Mouse (Mus musculus): ENCODE data around the gene Olfr195. TPM values are rescaled to one million over a fixed set of nuclear protein-coding genes. Genes with fewer than 3 reads are reported as not detected.
"Not testable (repeated sequence)": the region's sequence is repeated elsewhere in the genome, so short reads cannot be mapped to it uniquely, and the experiment has no call there.

The Olfr195 gene
- polyA plus RNA-seq (2015; fragmentation: Nextera tagmentation; extraction: Ambion mirVana) = not detected in 2 replicates

- no peak for ATAC-seq (ENCODE audit: insufficient read depth, low FRiP score)
- WGBS = 88% methylated on average over 1 of the region's 1 CpGs
- no peak within 1 kb of the TSS for H3K4me3 ChIP-seq (replicated peaks; ENCODE audit: low read length)
Measured at GRCm38 (mm10) chr16:59146746-59147145, at the start of gene Olfr195. Gene Olfr195 (plus strand): TSS chr16:59147046.

DNA sequence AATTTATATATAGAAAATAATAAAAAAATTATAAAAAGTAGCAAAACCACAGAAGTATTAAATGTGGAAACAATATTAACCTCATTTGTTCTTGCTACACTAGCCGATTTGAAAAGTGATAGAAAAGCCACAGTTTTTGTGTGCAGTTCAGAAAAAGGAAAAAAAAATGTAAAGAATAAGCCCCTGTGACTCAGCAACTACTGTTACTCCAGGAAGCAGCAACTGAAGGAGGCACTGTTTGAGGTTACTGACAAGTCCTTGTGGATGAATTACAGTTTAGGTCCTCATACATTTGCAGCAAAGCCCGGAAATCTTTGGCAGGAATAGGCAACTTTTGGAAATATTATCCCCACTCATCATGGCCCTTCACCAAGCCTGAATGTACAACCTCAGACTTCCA, 41.5 kb upstream of the Olfr195 start:
- no peaks in the 10 kb centered on the region for H3K4me1 ChIP-seq (ENCODE audit: control insufficient read depth, insufficient read depth, low read length)
- no peaks in the 10 kb centered on the region for H3K9me3 ChIP-seq (replicated peaks; ENCODE audit: control insufficient read depth, low read length)
- no peaks in the 10 kb centered on the region for H3K27me3 ChIP-seq (ENCODE audit: control insufficient read depth, insufficient read depth, low read length)
- no peak overlapping the region for H3K4me2 ChIP-seq (ENCODE audit: low read depth, low read length)
- WGBS = 75% methylated on average over 2 of the region's 2 CpGs
- no peaks in the 10 kb centered on the region for H3K36me3 ChIP-seq (ENCODE audit: control insufficient read depth, insufficient read depth, low read length)
- no peak overlapping the region for H3K27ac ChIP-seq (ENCODE audit: low read length)
- no peak for ATAC-seq (ENCODE audit: insufficient read depth, low FRiP score)
- H3K4me3 ChIP-seq (replicated peaks; ENCODE audit: low read length) = no peak overlapping the region
- no peak overlapping the region for H3K9ac ChIP-seq (ENCODE audit: low read length)

More at GRCm38 (mm10) chr16:59146746-59147145, at the start of gene Olfr195:
- Histone ChIP-seq H3K4me1 (ENCODE audit: control insufficient read depth, insufficient read depth, low read length) (no peaks in the 10 kb centered on the region), H3K9me3 (replicated peaks; ENCODE audit: control insufficient read depth, low read length) (no peaks in the 10 kb centered on the region), H3K4me2 (ENCODE audit: low read depth, low read length) (no peak within 1 kb of the TSS), H3K27me3 (ENCODE audit: control insufficient read depth, insufficient read depth, low read length) (no peaks in the 10 kb centered on the region), H3K9ac (ENCODE audit: low read length) (no peak within 1 kb of the TSS), H3K36me3 (ENCODE audit: control insufficient read depth, insufficient read depth, low read length) (no peaks in the 10 kb centered on the region), H3K27ac (ENCODE audit: low read length) (no peak within 1 kb of the TSS)

GRCm38 (mm10) chr16:59108522-59108921, 38.3 kb upstream of the Olfr195 start:
- H3K36me3 ChIP-seq (ENCODE audit: control insufficient read depth, insufficient read depth, low read length); H3K27ac ChIP-seq (ENCODE audit: low read length); H3K9ac ChIP-seq (ENCODE audit: low read length); H3K4me3 ChIP-seq (replicated peaks; ENCODE audit: low read length); H3K27me3 ChIP-seq (ENCODE audit: control insufficient read depth, insufficient read depth, low read length); H3K4me2 ChIP-seq (ENCODE audit: low read depth, low read length); H3K4me1 ChIP-seq (ENCODE audit: control insufficient read depth, insufficient read depth, low read length); H3K9me3 ChIP-seq (replicated peaks; ENCODE audit: control insufficient read depth, low read length); ATAC-seq (ENCODE audit: insufficient read depth, low FRiP score): not testable (repeated sequence)
- WGBS = 43% methylated on average over 5 of the region's 5 CpGs

DNA sequence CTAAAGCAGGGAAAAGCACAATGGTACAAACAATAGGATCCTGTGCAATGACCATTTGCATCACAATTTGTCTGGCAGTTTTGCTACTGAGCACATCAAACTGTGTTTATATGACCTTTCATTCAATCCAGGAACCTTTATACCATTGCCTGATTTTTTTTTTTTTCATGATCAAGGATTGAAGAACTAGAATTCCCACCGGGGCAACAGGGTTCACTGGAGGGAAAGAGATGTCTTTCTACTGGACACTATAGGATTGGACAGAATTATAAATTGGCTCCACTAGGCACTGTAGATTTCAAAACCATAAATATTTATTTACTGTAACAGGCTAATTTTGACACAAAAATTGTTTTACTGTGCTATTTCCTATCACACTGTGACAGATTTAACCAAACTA, 35.1 kb upstream of the Olfr195 start, which contains the start of gene Olfr193:
Gene Olfr193 (minus strand): TSS at position 101 of the 400 bp plus-strand sequence.
- WGBS = 86% methylated on average over 1 of the region's 1 CpGs
- Histone ChIP-seq H3K4me3 (replicated peaks; ENCODE audit: low read length) (no peak within 1 kb of the TSS), H3K4me1 (ENCODE audit: control insufficient read depth, insufficient read depth, low read length) (no peaks in the 10 kb centered on the region), H3K27ac (ENCODE audit: low read length) (no peak within 1 kb of the TSS), H3K27me3 (ENCODE audit: control insufficient read depth, insufficient read depth, low read length) (no peaks in the 10 kb centered on the region), H3K36me3 (ENCODE audit: control insufficient read depth, insufficient read depth, low read length) (no peaks in the 10 kb centered on the region), H3K9ac (ENCODE audit: low read length) (no peak within 1 kb of the TSS), H3K9me3 (replicated peaks; ENCODE audit: control insufficient read depth, low read length) (no peaks in the 10 kb centered on the region), H3K4me2 (ENCODE audit: low read depth, low read length) (no peak within 1 kb of the TSS)
- ATAC-seq (ENCODE audit: insufficient read depth, low FRiP score) = no peak

DNA sequence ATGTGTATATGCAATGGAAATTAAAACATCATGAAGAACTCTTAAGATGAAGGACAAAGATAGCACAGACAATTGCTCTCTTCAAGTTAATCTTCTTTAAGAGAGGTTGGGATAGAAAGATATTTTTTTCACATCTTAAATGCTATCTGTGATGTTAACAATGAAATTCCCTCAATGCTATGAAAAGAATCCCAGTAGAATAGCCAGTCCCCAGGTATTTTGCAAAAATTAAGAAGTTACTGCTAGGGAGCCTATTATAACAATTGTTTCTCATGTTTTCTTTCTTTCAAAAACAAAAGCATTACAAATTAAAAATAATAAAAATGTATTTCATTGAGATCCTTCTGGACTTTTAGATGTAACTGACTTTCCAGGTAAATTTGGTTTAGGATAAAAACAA, 25.9 kb upstream of the Olfr195 start, which contains the start of gene Olfr194:
Gene Olfr194 (minus strand): TSS at position 101 of the 400 bp plus-strand sequence.
- no peak for ATAC-seq (ENCODE audit: insufficient read depth, low FRiP score)
- Histone ChIP-seq H3K4me1 (ENCODE audit: control insufficient read depth, insufficient read depth, low read length) (no peaks in the 10 kb centered on the region), H3K4me2 (ENCODE audit: low read depth, low read length) (no peak within 1 kb of the TSS), H3K36me3 (ENCODE audit: control insufficient read depth, insufficient read depth, low read length) (no peaks in the 10 kb centered on the region), H3K4me3 (replicated peaks; ENCODE audit: low read length) (no peak within 1 kb of the TSS), H3K9me3 (replicated peaks; ENCODE audit: control insufficient read depth, low read length) (no peaks in the 10 kb centered on the region), H3K9ac (ENCODE audit: low read length) (no peak within 1 kb of the TSS), H3K27ac (ENCODE audit: low read length) (no peak within 1 kb of the TSS), H3K27me3 (ENCODE audit: control insufficient read depth, insufficient read depth, low read length) (no peaks in the 10 kb centered on the region)

DNA sequence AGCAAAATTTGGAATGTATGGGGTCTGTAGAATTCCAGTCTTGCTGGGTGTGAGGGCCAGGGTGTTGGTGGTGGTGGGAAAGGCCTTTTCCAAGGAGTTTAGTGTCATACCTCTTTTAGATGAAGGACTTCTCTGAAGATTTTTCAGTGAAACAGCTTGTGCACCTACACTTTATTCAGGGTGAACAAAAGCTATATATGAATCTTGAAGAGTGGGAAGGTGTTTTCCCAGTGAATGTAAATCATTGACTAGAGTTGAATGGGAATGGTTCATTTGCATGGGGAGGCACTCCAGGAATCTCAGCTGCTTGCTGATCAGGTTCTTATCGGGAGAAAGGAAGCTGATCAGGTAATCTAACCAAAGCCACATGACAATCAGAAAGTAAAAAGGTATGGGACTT, 16.1 kb upstream of the Olfr195 start:
- H3K36me3 ChIP-seq (ENCODE audit: control insufficient read depth, insufficient read depth, low read length) = no peaks in the 10 kb centered on the region
- no peak overlapping the region for H3K27ac ChIP-seq (ENCODE audit: low read length)
- H3K9me3 ChIP-seq (replicated peaks; ENCODE audit: control insufficient read depth, low read length) = no peaks in the 10 kb centered on the region
- 58% methylated on average over 1 of the region's 1 CpGs for WGBS
- ATAC-seq (ENCODE audit: insufficient read depth, low FRiP score) = no peak
- no peak overlapping the region for H3K4me3 ChIP-seq (replicated peaks; ENCODE audit: low read length)
- no peak overlapping the region for H3K4me2 ChIP-seq (ENCODE audit: low read depth, low read length)
- no peaks in the 10 kb centered on the region for H3K27me3 ChIP-seq (ENCODE audit: control insufficient read depth, insufficient read depth, low read length)
- H3K9ac ChIP-seq (ENCODE audit: low read length) = no peak overlapping the region
- no peaks in the 10 kb centered on the region for H3K4me1 ChIP-seq (ENCODE audit: control insufficient read depth, insufficient read depth, low read length)

DNA sequence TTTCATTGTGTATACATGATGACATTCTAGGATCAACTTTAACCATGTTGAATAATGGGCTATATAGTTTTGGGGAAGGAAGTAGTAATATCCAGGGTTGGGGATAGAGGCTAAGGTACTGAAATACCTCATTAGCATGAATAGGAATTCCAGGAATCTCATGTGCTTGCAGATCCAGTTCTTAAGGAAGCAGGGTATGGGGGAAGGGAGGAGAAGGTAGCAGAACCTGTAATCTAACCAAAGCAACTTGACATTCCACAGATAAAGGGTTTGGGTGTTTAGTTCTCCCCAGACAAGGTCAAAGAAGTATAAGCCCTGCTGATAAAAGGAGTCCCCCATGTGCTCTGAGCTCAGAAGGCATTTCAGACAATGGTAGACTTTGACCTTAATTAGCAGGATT, 5.7 kb upstream of the Olfr195 start:
- ATAC-seq (ENCODE audit: insufficient read depth, low FRiP score) = no peak
- Histone ChIP-seq H3K4me1 (ENCODE audit: control insufficient read depth, insufficient read depth, low read length) (no peaks in the 10 kb centered on the region), H3K4me3 (replicated peaks; ENCODE audit: low read length) (no peak overlapping the region)

GRCm38 (mm10) chr16:59151996-59152395, 5.2 kb downstream of the Olfr195 start:
- WGBS = 83% methylated on average over 2 of the region's 2 CpGs
- no peak overlapping the region for H3K4me2 ChIP-seq (ENCODE audit: low read depth, low read length)

More for the DNA sequence above, 5.7 kb upstream of the Olfr195 start:
- Histone ChIP-seq H3K9ac (ENCODE audit: low read length) (no peak overlapping the region), H3K27me3 (ENCODE audit: control insufficient read depth, insufficient read depth, low read length) (no peaks in the 10 kb centered on the region), H3K9me3 (replicated peaks; ENCODE audit: control insufficient read depth, low read length) (no peaks in the 10 kb centered on the region; the same call in 1 of the 2 replicates), H3K36me3 (ENCODE audit: control insufficient read depth, insufficient read depth, low read length) (no peaks in the 10 kb centered on the region), H3K27ac (ENCODE audit: low read length) (no peak overlapping the region), H3K4me2 (ENCODE audit: low read depth, low read length) (no peak overlapping the region)

GRCm38 (mm10) chr16:59170354-59170753, 23.5 kb downstream of the Olfr195 start, which contains the start of gene Olfr196:
Gene Olfr196 (minus strand): TSS chr16:59170454.
- Histone ChIP-seq H3K4me3 (replicated peaks; ENCODE audit: low read length) (no peak within 1 kb of the TSS), H3K4me2 (ENCODE audit: low read depth, low read length) (no peak within 1 kb of the TSS), H3K9ac (ENCODE audit: low read length) (no peak within 1 kb of the TSS), H3K36me3 (ENCODE audit: control insufficient read depth, insufficient read depth, low read length) (no peaks in the 10 kb centered on the region), H3K9me3 (replicated peaks; ENCODE audit: control insufficient read depth, low read length) (no peaks in the 10 kb centered on the region; the same call in 1 of the 2 replicates), H3K27ac (ENCODE audit: low read length) (no peak within 1 kb of the TSS), H3K4me1 (ENCODE audit: control insufficient read depth, insufficient read depth, low read length) (no peaks in the 10 kb centered on the region), H3K27me3 (ENCODE audit: control insufficient read depth, insufficient read depth, low read length) (no peaks in the 10 kb centered on the region)
- WGBS = 74% methylated on average over 3 of the region's 3 CpGs
- no peak for ATAC-seq (ENCODE audit: insufficient read depth, low FRiP score)

More at GRCm38 (mm10) chr16:59151996-59152395, 5.2 kb downstream of the Olfr195 start:
- Histone ChIP-seq H3K27me3 (ENCODE audit: control insufficient read depth, insufficient read depth, low read length) (no peaks in the 10 kb centered on the region), H3K4me1 (ENCODE audit: control insufficient read depth, insufficient read depth, low read length) (no peaks in the 10 kb centered on the region), H3K27ac (ENCODE audit: low read length) (no peak overlapping the region), H3K4me3 (replicated peaks; ENCODE audit: low read length) (no peak overlapping the region), H3K9ac (ENCODE audit: low read length) (no peak overlapping the region), H3K36me3 (ENCODE audit: control insufficient read depth, insufficient read depth, low read length) (no peaks in the 10 kb centered on the region), H3K9me3 (replicated peaks; ENCODE audit: control insufficient read depth, low read length) (no peaks in the 10 kb centered on the region)
- no peak for ATAC-seq (ENCODE audit: insufficient read depth, low FRiP score)

All from stomach, embryonic 16.5 days (tissue).